Mouse (Mus musculus) ES-Bruce4 (cell line): Measurements from ENCODE around the gene Sspo. TPM values are rescaled to one million over a fixed set of nuclear protein-coding genes. Genes with fewer than 3 reads are reported as not detected.

Experiments
- H3K27ac ChIP-seq: 2 replicates; pipeline ENCODE4 v1.5.1; 2012; ENCODE audit warnings: low read length, inconsistent platforms; ENCODE audit not compliant: insufficient read depth
- H3K27me3 ChIP-seq: 2 replicates; pipeline ENCODE4 v1.6.1; 2012; ENCODE audit warnings: mild to moderate bottlenecking, low read length, inconsistent platforms; ENCODE audit not compliant: control insufficient read depth, poor library complexity, insufficient read depth, severe bottlenecking
- H3K36me3 ChIP-seq: 2 replicates; pipeline ENCODE4 v1.6.1; 2012; ENCODE audit warnings: inconsistent platforms, mild to moderate bottlenecking, low read length, moderate library complexity; ENCODE audit not compliant: control insufficient read depth, poor library complexity, insufficient read depth, severe bottlenecking
- H3K4me1 ChIP-seq: one replicate; pipeline ENCODE4 v1.8.1; 2011; ENCODE audit warnings: low read length; ENCODE audit not compliant: control insufficient read depth, insufficient read depth
- H3K4me3 ChIP-seq: 2 replicates; pipeline ENCODE4 v1.5.1; 2011; ENCODE audit warnings: low read depth, mild to moderate bottlenecking, low read length
- H3K9ac ChIP-seq: 2 replicates; pipeline ENCODE4 v1.6.1; 2012; ENCODE audit warnings: low read depth, mild to moderate bottlenecking, inconsistent platforms; ENCODE audit not compliant: poor library complexity, severe bottlenecking
- H3K9me3 ChIP-seq: replicated peaks from 2 replicates; pipeline ENCODE4 v1.6.1; 2012; ENCODE audit warnings: mild to moderate bottlenecking, low read length, inconsistent platforms; ENCODE audit not compliant: control insufficient read depth, poor library complexity, insufficient read depth, severe bottlenecking
- CTCF ChIP-seq: IDR thresholded peaks from one replicate; pipeline ENCODE4 v1.8.1; 2011; ENCODE audit warnings: low read depth, low read length
- EP300 ChIP-seq: IDR thresholded peaks from 2 replicates; pipeline ENCODE4 v1.6.1; 2011; ENCODE audit warnings: low read depth, low read length; ENCODE audit not compliant: insufficient read depth
- POLR2A ChIP-seq: IDR thresholded peaks from one replicate; pipeline ENCODE4 v1.8.1; 2011; ENCODE audit warnings: low read length; ENCODE audit not compliant: insufficient read depth
- polyA plus RNA-seq: library from polyadenylated mRNA; stranded (reverse); fragments of >200 nt; gene quantifications from 2 replicates; pipeline ENCODE4 v1.2.4, GENCODE M21; 2011; ENCODE audit warnings: low read depth; ENCODE audit not compliant: missing spikeins, insufficient read depth, insufficient read length

Gene Sspo
- polyA plus RNA-seq, 1 experiment: 0.19 TPM

- Histone ChIP-seq H3K36me3 (no peaks in the 10 kb centered on the region), H3K27me3 (no peaks in the 10 kb centered on the region), H3K9ac (no peak overlapping the region), H3K9me3 (no peaks in the 10 kb centered on the region), H3K27ac (no peak overlapping the region), H3K4me1 (peaks cover 3% of the 10 kb centered on the region), H3K4me3 (no peak overlapping the region)
- TF ChIP-seq CTCF (no peak), EP300 (no peak), POLR2A (no peak)
Observed at GRCm38 (mm10) chr6:48542631-48543030, 94.6 kb downstream of the Sspo start.

DNA sequence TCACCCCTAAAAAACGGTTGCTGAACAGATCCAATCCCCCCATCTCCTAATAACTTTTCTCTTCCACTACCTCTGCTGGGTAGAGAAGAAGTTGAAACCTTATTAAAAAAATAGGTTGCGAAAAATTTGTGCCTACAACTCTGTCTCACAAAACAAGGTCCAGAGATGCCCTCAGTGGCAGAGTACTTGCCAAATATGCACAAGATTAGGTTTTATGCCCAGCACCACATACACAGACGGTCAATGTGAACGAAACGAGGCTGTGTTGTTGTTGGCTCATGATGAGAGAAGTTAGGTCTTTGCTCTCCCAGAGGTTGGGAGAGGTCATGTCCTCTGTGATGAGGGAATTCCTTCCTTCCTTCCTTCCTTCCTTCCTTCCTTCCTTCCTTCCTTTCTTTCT is 97.2 kb downstream of the Sspo start:
- no peaks in the 10 kb centered on the region for H3K27me3 ChIP-seq
- H3K27ac ChIP-seq: no peak overlapping the region
- H3K4me3 ChIP-seq: no peak overlapping the region
- H3K9ac ChIP-seq: no peak overlapping the region
- peaks cover 3% of the 10 kb centered on the region for H3K4me1 ChIP-seq
- H3K36me3 ChIP-seq: no peaks in the 10 kb centered on the region
- H3K9me3 ChIP-seq: no peaks in the 10 kb centered on the region
- TF ChIP-seq CTCF (no peak), POLR2A (no peak), EP300 (no peak)

DNA sequence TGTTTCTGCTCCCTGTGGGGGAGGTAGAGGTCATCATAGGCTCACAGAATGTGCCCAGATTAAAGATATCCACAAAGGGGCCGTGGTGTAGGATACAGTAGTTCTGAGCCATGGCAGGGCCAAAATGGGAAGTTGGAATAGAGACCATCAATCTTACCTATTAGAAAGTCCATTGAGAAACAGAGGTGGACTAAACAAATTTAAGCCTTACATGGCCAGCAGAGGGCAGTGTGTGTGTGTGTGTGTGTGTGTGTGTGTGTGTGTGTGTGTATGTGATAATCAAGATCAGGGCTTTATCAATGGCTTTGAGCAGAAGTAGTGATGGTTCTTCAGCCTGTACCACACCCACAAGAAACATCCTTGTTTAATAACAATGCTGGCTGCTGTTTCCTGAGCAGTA is 98.2 kb downstream of the Sspo start:
- H3K27ac ChIP-seq: no peak overlapping the region
- H3K9me3 ChIP-seq: no peaks in the 10 kb centered on the region
- peaks cover 3% of the 10 kb centered on the region for H3K4me1 ChIP-seq
- H3K36me3 ChIP-seq: no peaks in the 10 kb centered on the region
- TF ChIP-seq POLR2A (no peak), CTCF (peak; percentile 4), EP300 (no peak)
- H3K4me3 ChIP-seq: no peak overlapping the region
- no peaks in the 10 kb centered on the region for H3K27me3 ChIP-seq
- no peak overlapping the region for H3K9ac ChIP-seq

DNA sequence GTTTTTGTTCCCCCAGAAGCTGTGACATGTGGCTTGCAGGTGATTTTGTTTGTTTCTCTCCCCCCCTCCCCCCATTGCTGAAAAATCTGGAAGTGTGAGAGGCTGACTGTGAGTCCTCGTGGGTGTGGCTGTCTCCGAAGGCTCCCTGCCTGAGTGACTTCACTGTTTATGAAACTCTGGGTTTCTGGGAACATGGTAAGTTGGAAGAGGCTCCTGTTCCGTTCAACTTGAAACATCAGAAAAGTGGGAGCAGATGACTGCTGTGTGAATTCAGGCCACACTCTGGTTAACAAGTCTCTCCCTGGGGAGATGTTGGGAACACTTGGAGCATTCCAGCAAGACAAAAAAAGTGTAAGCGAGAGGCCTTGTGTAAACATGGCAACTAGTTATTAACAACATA is 98.8 kb downstream of the Sspo start:
- H3K9me3 ChIP-seq: no peaks in the 10 kb centered on the region
- no peak overlapping the region for H3K4me3 ChIP-seq
- peaks cover 3% of the 10 kb centered on the region for H3K4me1 ChIP-seq
- no peaks in the 10 kb centered on the region for H3K36me3 ChIP-seq
- no peak overlapping the region for H3K27ac ChIP-seq
- no peak overlapping the region for H3K9ac ChIP-seq
- H3K27me3 ChIP-seq: no peaks in the 10 kb centered on the region
- no peak for TF ChIP-seq CTCF
- no peak for TF ChIP-seq EP300
- no peak for TF ChIP-seq POLR2A

- TF ChIP-seq CTCF: no peak
- Histone ChIP-seq H3K9me3 (no peaks in the 10 kb centered on the region), H3K27me3 (no peaks in the 10 kb centered on the region), H3K27ac (no peak overlapping the region), H3K36me3 (no peaks in the 10 kb centered on the region), H3K4me1 (peaks cover 3% of the 10 kb centered on the region), H3K4me3 (no peak overlapping the region), H3K9ac (no peak overlapping the region)
Observed at GRCm38 (mm10) chr6:48548314-48548713, 100.3 kb downstream of the Sspo start.

Other genes with a start within 250 kb of the Sspo start
- gene Krba1, start 52.6 kb upstream of the Sspo start, polyA plus RNA-seq: 17.8 and 18.3 TPM in 2 replicates
- 3.3 and 4.9 TPM in 2 replicates for gene Zfp467, start 2.4 kb upstream of the Sspo start, polyA plus RNA-seq
- gene Atp6v0e2, start 89.4 kb downstream of the Sspo start, polyA plus RNA-seq: 16.9 and 20.3 TPM in 2 replicates
- gene Lrrc61, start 106.6 kb downstream of the Sspo start, polyA plus RNA-seq: 6.2 and 12.1 TPM in 2 replicates
- 0.90 TPM in 1 of 2 replicates, not detected in the other for gene Rarres2, start 124.6 kb downstream of the Sspo start, polyA plus RNA-seq
- not detected in 2 replicates for gene Gm45021, start 141.4 kb downstream of the Sspo start, polyA plus RNA-seq
- gene Repin1, start 145.7 kb downstream of the Sspo start, polyA plus RNA-seq: 12.5 and 13.3 TPM in 2 replicates
- gene Gm44965, start 145.7 kb downstream of the Sspo start, polyA plus RNA-seq: not detected in 2 replicates
- gene Zfp775, start 153.8 kb downstream of the Sspo start, polyA plus RNA-seq: 3.2 and 6.0 TPM in 2 replicates
- 0.29 and 0.36 TPM in 2 replicates for gene AI854703, start 178.5 kb downstream of the Sspo start, polyA plus RNA-seq
- 0.31 TPM in 1 of 2 replicates, not detected in the other for gene Gimap8, start 199.0 kb downstream of the Sspo start, polyA plus RNA-seq
- gene Gimap9, start 227.9 kb downstream of the Sspo start, polyA plus RNA-seq: 1.3 and 1.9 TPM in 2 replicates
- gene Gimap4, start 236.3 kb downstream of the Sspo start, polyA plus RNA-seq: not detected in 2 replicates